Mouse (Mus musculus): ENCODE measurements at regions not wholly inside any gene's neighbourhood (a gene's known extent, or its start where the extent isn't known, plus 50 kb on each side); places are given as distances from the start of the nearest gene placed in this dataset.
A peak's percentile ranks its signal among the peaks of the same experiment; 100 is the strongest.

- Histone ChIP-seq H3K27me3 (ENCODE audit: control insufficient read depth, insufficient read depth, low read length) (no peaks in the 10 kb centered on the region), H3K36me3 (ENCODE audit: control insufficient read depth, insufficient read depth, low read length) (no peaks in the 10 kb centered on the region), H3K4me3 (ENCODE audit: control insufficient read depth, insufficient read depth, low read length) (no peak overlapping the region), H3K4me1 (replicated peaks; ENCODE audit: control insufficient read depth, insufficient read depth, low read length) (no peaks in the 10 kb centered on the region), H3K27ac (ENCODE audit: control insufficient read depth, insufficient read depth, low read length) (no peak overlapping the region)
- WGBS: 81% methylated on average over 3 of the region's 3 CpGs
- no peak for DNase-seq
- TF ChIP-seq POLR2A (IDR thresholded peaks at IDR 0.05; ENCODE audit: control insufficient read depth, extremely low read depth, insufficient read depth, low read length, poor library complexity) (no peak), CTCF (IDR thresholded peaks at IDR 0.05; ENCODE audit: borderline replicate concordance, control insufficient read depth, extremely low read depth, insufficient read depth, low read length, poor library complexity) (no peak)
Observed at GRCm38 (mm10) chr9:101326961-101327360, 75.4 kb upstream of the Ppp2r3a start.

- peak; percentile 12 for DNase-seq
Observed at GRCm38 (mm10) chr9:101314036-101314435, 62.4 kb upstream of the Ppp2r3a start.

GRCm38 (mm10) chr9:101306408-101306935 is 54.9 kb upstream of the Ppp2r3a start:
- H3K4me1 ChIP-seq (replicated peaks; ENCODE audit: control insufficient read depth, insufficient read depth, low read length): no peaks in the 10 kb centered on the region
- H3K27me3 ChIP-seq (ENCODE audit: control insufficient read depth, insufficient read depth, low read length): no peaks in the 10 kb centered on the region
- DNase-seq: no peak
- H3K36me3 ChIP-seq (ENCODE audit: control insufficient read depth, insufficient read depth, low read length): no peaks in the 10 kb centered on the region
- H3K27ac ChIP-seq (ENCODE audit: control insufficient read depth, insufficient read depth, low read length): no peak overlapping the region
- H3K4me3 ChIP-seq (ENCODE audit: control insufficient read depth, insufficient read depth, low read length): no peak overlapping the region
- WGBS: 92% methylated on average over 10 of the region's 10 CpGs
- TF ChIP-seq CTCF (IDR thresholded peaks at IDR 0.05; ENCODE audit: borderline replicate concordance, control insufficient read depth, extremely low read depth, insufficient read depth, low read length, poor library complexity) (no peak), POLR2A (IDR thresholded peaks at IDR 0.05; ENCODE audit: control insufficient read depth, extremely low read depth, insufficient read depth, low read length, poor library complexity) (no peak)

More at GRCm38 (mm10) chr9:101314036-101314435, 62.4 kb upstream of the Ppp2r3a start:
- Histone ChIP-seq H3K27ac (ENCODE audit: control insufficient read depth, insufficient read depth, low read length) (no peak overlapping the region), H3K4me1 (replicated peaks; ENCODE audit: control insufficient read depth, insufficient read depth, low read length) (no peaks in the 10 kb centered on the region), H3K4me3 (ENCODE audit: control insufficient read depth, insufficient read depth, low read length) (no peak overlapping the region), H3K36me3 (ENCODE audit: control insufficient read depth, insufficient read depth, low read length) (no peaks in the 10 kb centered on the region), H3K27me3 (ENCODE audit: control insufficient read depth, insufficient read depth, low read length) (no peaks in the 10 kb centered on the region)
- 47% methylated on average over 4 of the region's 4 CpGs for WGBS
- TF ChIP-seq CTCF (IDR thresholded peaks at IDR 0.05; ENCODE audit: borderline replicate concordance, control insufficient read depth, extremely low read depth, insufficient read depth, low read length, poor library complexity) (no peak), POLR2A (IDR thresholded peaks at IDR 0.05; ENCODE audit: control insufficient read depth, extremely low read depth, insufficient read depth, low read length, poor library complexity) (no peak)

GRCm38 (mm10) chr9:101305730-101306129 is 54.1 kb upstream of the Ppp2r3a start:
- Histone ChIP-seq H3K36me3 (ENCODE audit: control insufficient read depth, insufficient read depth, low read length) (no peaks in the 10 kb centered on the region), H3K4me1 (replicated peaks; ENCODE audit: control insufficient read depth, insufficient read depth, low read length) (no peaks in the 10 kb centered on the region), H3K27me3 (ENCODE audit: control insufficient read depth, insufficient read depth, low read length) (no peaks in the 10 kb centered on the region), H3K27ac (ENCODE audit: control insufficient read depth, insufficient read depth, low read length) (no peak overlapping the region), H3K4me3 (ENCODE audit: control insufficient read depth, insufficient read depth, low read length) (no peak overlapping the region)
- WGBS: 90% methylated on average over 4 of the region's 4 CpGs
- TF ChIP-seq POLR2A (IDR thresholded peaks at IDR 0.05; ENCODE audit: control insufficient read depth, extremely low read depth, insufficient read depth, low read length, poor library complexity) (no peak), CTCF (IDR thresholded peaks at IDR 0.05; ENCODE audit: borderline replicate concordance, control insufficient read depth, extremely low read depth, insufficient read depth, low read length, poor library complexity) (no peak)
- no peak for DNase-seq

All from thymus, adult 2 months (tissue).